Mouse (Mus musculus) ES-Bruce4 (cell line): Measurements from ENCODE around the gene Gse1.

Experiments
- CTCF ChIP-seq: IDR thresholded peaks from one replicate; pipeline ENCODE4 v1.8.1; 2011; ENCODE audit warnings: low read depth, low read length
- EP300 ChIP-seq: IDR thresholded peaks from 2 replicates; pipeline ENCODE4 v1.6.1; 2011; ENCODE audit warnings: low read depth, low read length; ENCODE audit not compliant: insufficient read depth
- POLR2A ChIP-seq: IDR thresholded peaks from one replicate; pipeline ENCODE4 v1.8.1; 2011; ENCODE audit warnings: low read length; ENCODE audit not compliant: insufficient read depth

- TF ChIP-seq CTCF (no peak), POLR2A (no peak), EP300 (no peak)
Measured at GRCm38 (mm10) chr8:120573866-120574265, 345.6 kb downstream of the Gse1 start.
